Mouse (Mus musculus) neural tube, embryonic 12.5 days (tissue): Measurements from ENCODE around the gene Gm17655. TPM values are rescaled to one million over a fixed set of nuclear protein-coding genes. Genes with fewer than 3 reads are reported as not detected.
"Not testable (repeated sequence)": the region's sequence is repeated elsewhere in the genome, so short reads cannot be mapped to it uniquely, and the experiment has no call there.

Source experiments
- ATAC-seq: fragments of 200-750 bp; cut with Nextera tagmentation; 2 replicates; pipeline ENCODE4 v1.8.0; 2017; ENCODE audit warnings: low read depth, mild to moderate bottlenecking, moderate TSS enrichment, moderate library complexity; ENCODE audit not compliant: low FRiP score
- H3K27ac ChIP-seq: fragments of 300-500 bp; sonication (generic); 2 replicates; pipeline ENCODE4 v1.5.1; 2016
- H3K27me3 ChIP-seq: fragments of 300-500 bp; sonication (generic); replicated peaks from 2 replicates; pipeline ENCODE4 v1.6.1; 2016; ENCODE audit warnings: mild to moderate bottlenecking
- H3K36me3 ChIP-seq: fragments of 300-500 bp; sonication (generic); 2 replicates; pipeline ENCODE4 v1.6.1; 2016; ENCODE audit warnings: mild to moderate bottlenecking
- H3K4me1 ChIP-seq: fragments of 300-500 bp; sonication (generic); 2 replicates; pipeline ENCODE4 v1.6.1; 2016
- H3K4me2 ChIP-seq: fragments of 300-500 bp; sonication (generic); replicated peaks from 2 replicates; pipeline ENCODE4 v1.6.1; 2016; ENCODE audit warnings: mild to moderate bottlenecking
- H3K4me3 ChIP-seq: fragments of 300-500 bp; sonication (generic); 2 replicates; pipeline ENCODE4 v1.5.1; 2016
- H3K9ac ChIP-seq: fragments of 300-500 bp; sonication (generic); 2 replicates; pipeline ENCODE4 v1.6.1; 2016; ENCODE audit warnings: mild to moderate bottlenecking
- H3K9me3 ChIP-seq: fragments of 300-500 bp; sonication (generic); 2 replicates; pipeline ENCODE4 v1.6.1; 2016; ENCODE audit warnings: mild to moderate bottlenecking
- WGBS: fragments of 180-500 bp; shearing (Covaris S2); methylation state at CpG from one replicate; pipeline ENCODE4 v1.1.7; 2016; 5-methylcytosine and 5-hydroxymethylcytosine counted together
- polyA plus RNA-seq: library from polyadenylated mRNA; unstranded; fragments of >200 nt; fragmentation: Nextera tagmentation; extraction: Ambion mirVana; gene quantifications from 2 replicates; pipeline ENCODE4 v1.2.1, GENCODE M21; 2016

The Gm17655 gene
- polyA plus RNA-seq, 1 experiment from 2014 or later = 5.2 TPM

- peak; percentile 72 for ATAC-seq
- H3K9me3 ChIP-seq, H3K27me3 ChIP-seq, H3K9ac ChIP-seq, H3K4me3 ChIP-seq, H3K36me3 ChIP-seq, H3K27ac ChIP-seq, H3K4me1 ChIP-seq: not testable (repeated sequence)
- 0 out of 2 replicates have a peak overlapping the region, but pooled peaks have one; percentile 8 for H3K4me2 ChIP-seq
- WGBS = 50% methylated on average over 8 of the region's 8 CpGs
These were observed 48.5 kb downstream of the Gm17655 start for GRCm38 (mm10) chr5:110023694-110024427.

- no peak for ATAC-seq
These were observed 49.0 kb downstream of the Gm17655 start for GRCm38 (mm10) chr5:110023273-110023672.

GRCm38 (mm10) chr5:110015775-110016174 is 56.5 kb downstream of the Gm17655 start:
- not testable (repeated sequence) for H3K36me3 ChIP-seq, ATAC-seq, H3K9ac ChIP-seq, H3K4me2 ChIP-seq, H3K27ac ChIP-seq, H3K4me1 ChIP-seq, H3K4me3 ChIP-seq, H3K27me3 ChIP-seq
- WGBS = 92% methylated on average over 10 of the region's 10 CpGs
- H3K9me3 ChIP-seq = peaks cover 19% of the 10 kb centered on the region

More at GRCm38 (mm10) chr5:110023273-110023672, 49.0 kb downstream of the Gm17655 start:
- Histone ChIP-seq H3K9me3 (peaks cover 8% of the 10 kb centered on the region; the same call in 1 of the 2 replicates), H3K4me3 (no peak overlapping the region), H3K27ac (no peak overlapping the region), H3K27me3 (no peaks in the 10 kb centered on the region), H3K4me2 (0 out of 2 replicates have a peak overlapping the region, but pooled peaks have one; percentile 8), H3K9ac (no peak overlapping the region), H3K36me3 (no peaks in the 10 kb centered on the region), H3K4me1 (no peaks in the 10 kb centered on the region)
- 61% methylated on average over 9 of the region's 9 CpGs for WGBS

Other genes starting within 250 kb of the Gm17655 start
- gene Gm15446, start 149.1 kb downstream of the Gm17655 start, polyA plus RNA-seq = 0.48 and 0.49 TPM in 2 replicates
- 24.8 and 29.9 TPM in 2 replicates for gene Zfp932, start 76.0 kb downstream of the Gm17655 start, polyA plus RNA-seq
- gene Gm35315, start 21.9 kb upstream of the Gm17655 start, polyA plus RNA-seq = 0.65 and 0.70 TPM in 2 replicates
- gene Plcxd1, start 27.5 kb upstream of the Gm17655 start, polyA plus RNA-seq = 1.3 and 1.8 TPM in 2 replicates
- gene Gtpbp6, start 35.7 kb upstream of the Gm17655 start, polyA plus RNA-seq = 51.2 and 61.7 TPM in 2 replicates
- 9.3 and 14.0 TPM in 2 replicates for gene Zfp605, start 37.6 kb upstream of the Gm17655 start, polyA plus RNA-seq
- 97.0 and 97.8 TPM in 2 replicates for gene Chfr, start 63.3 kb upstream of the Gm17655 start, polyA plus RNA-seq
- gene Golga3, start 104.2 kb upstream of the Gm17655 start, polyA plus RNA-seq = 23.0 and 24.4 TPM in 2 replicates
- gene Ankle2, start 158.5 kb upstream of the Gm17655 start, polyA plus RNA-seq = 33.5 and 34.1 TPM in 2 replicates
- gene Pgam5, start 197.4 kb upstream of the Gm17655 start, polyA plus RNA-seq = 84.7 and 93.8 TPM in 2 replicates
- 10.1 and 10.3 TPM in 2 replicates for gene Pxmp2, start 213.7 kb upstream of the Gm17655 start, polyA plus RNA-seq
- 18.7 and 20.4 TPM in 2 replicates for gene Pole, start 213.8 kb upstream of the Gm17655 start, polyA plus RNA-seq